Mouse (Mus musculus): ENCODE measurements around the gene Ccr8.
"Not testable (repeated sequence)": the region's sequence is repeated elsewhere in the genome, so short reads cannot be mapped to it uniquely, and the experiment has no call there.

Gene Ccr8

DNA sequence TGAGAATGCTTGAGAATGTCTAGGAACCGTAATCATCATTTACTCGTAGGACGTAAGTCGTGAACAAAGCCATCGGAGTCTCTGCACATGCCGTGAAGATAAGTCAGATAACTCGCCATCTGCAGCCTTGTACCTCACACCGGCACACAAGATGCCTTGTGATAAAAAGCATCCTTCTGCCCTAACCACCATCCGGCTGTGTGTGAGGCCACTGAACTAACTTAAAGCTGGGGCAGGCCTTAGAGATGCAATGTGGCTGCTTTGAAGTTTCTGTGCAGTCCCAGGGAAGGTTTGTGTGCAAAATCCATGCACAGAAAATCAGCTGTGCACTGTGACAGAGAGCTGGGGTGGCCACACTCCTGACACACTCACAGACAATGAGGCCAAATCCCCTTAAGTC is 7.5 kb upstream of the Ccr8 start:
- in situ Hi-C loops (cut with MboI, MseI) = loop anchor here in 1 of 2 experiments (5.0 kb wide), 1 partner anchor 57 kb away; no protein-coding TSS in a partner anchor

DNA sequence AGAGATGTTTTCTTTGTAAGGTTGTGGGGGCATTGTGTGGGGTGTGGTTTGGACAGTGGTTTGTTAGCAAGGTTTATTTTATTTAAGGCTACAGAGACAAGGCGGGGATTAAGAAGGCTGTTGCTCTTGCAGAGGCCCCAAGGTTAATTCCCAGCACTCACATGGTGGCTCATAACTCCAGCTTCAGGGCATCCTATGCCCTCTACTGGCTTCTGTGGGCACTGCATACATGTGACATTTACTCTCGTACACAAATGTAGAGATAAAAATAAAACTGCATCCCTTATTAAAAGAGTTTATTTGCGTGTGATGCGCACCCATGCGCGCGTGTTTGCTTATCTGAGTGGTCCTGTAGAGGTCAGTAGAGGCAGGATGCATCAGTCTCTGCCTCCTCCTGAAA is 2.8 kb upstream of the Ccr8 start:
- in situ Hi-C loops (cut with MboI, MseI) = no loop called here

DNA sequence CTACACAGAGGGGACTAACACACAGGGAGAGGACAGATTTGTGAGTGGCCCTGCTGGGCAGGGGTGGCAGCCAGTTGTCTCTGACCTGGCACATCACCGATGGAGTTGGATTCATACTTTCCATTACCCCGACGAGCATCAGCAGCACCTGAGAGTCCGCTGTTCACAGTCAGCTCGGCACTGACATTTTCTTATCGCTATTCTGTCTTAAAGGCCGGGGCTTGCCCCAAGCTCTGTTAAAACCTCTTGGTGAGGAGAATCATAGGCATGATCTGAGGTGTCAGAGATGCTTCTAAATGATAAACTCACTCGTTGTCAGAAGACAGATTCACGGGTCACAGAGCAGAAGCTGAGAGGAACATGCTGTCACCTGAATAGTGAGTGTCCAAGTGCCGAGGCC is 828 bp upstream of the Ccr8 start:
- in situ Hi-C loops (cut with MboI, MseI) = loop anchor here in 1 of 2 experiments (10.0 kb wide), 1 partner anchor 66 kb away; the partner anchor contains the start of gene Xirp1

DNA sequence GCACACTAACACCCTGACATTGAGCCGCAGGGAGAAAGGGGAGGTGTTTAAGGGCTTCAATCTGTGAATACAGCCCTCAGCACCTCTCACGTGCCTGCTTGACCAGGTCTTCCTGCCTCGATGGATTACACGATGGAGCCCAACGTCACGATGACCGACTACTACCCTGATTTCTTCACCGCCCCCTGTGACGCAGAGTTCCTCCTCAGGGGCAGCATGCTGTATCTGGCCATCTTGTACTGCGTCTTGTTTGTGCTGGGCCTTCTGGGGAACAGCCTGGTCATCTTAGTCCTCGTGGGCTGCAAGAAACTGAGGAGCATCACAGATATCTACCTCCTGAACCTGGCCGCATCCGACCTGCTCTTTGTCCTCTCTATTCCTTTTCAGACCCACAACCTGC is 1.8 kb downstream of the Ccr8 start:
- in situ Hi-C loops (cut with MboI, MseI) = loop anchor here in 1 of 2 experiments (10.0 kb wide), 1 partner anchor 69 kb away; the partner anchor contains the start of gene Xirp1

- in situ Hi-C loops (cut with MboI, MseI) = loop anchor here in 1 of 2 experiments (10.0 kb wide), 1 partner anchor 71 kb away; the partner anchor contains the start of gene Xirp1
Measured at GRCm38 (mm10) chr9:120095886-120096285, 4.0 kb downstream of the Ccr8 start.

DNA sequence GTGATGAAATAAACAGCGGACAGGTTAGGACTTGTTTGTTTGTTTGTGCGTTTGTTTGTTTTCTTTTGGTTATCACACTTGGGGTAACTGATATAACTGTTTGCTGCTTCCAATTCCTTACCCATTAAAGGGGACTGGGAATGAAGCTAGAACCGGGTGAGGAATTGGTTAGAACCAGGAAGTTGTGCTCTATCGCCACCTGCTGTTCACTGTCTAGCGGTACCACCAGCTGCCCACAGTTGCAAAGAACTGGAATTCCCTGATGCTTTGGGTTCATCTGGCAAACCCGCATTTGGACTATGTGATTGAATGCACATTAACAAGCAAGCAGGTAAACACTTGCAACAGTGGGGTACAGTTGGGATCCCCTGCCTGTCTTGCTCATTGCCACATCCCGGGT is 6.8 kb downstream of the Ccr8 start:
- in situ Hi-C loops (cut with MboI, MseI) = loop anchor here in 1 of 2 experiments (10.0 kb wide), 1 partner anchor 74 kb away; the partner anchor contains the start of gene Xirp1

DNA sequence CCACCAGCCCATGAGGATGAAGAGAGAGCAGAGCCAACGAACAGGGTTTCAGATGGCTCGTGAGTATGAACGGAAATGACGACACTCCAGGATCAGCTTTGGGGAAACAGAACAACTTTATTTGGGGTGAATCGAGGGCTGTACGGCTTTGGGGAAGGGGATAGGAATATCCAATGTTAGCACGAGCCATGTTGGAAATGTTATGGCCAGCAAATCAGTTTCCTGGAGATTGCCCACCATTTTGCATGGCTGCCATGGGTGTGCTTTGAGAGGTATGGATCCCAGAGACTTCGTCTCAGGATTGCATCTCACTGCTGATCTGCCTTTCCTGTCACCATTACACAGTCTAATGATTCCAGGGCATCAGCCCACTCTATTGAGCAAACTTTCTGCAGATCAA is 7.4 kb downstream of the Ccr8 start:
- in situ Hi-C loops (cut with MboI, MseI) = loop anchor here in 1 of 2 experiments (10.0 kb wide), 1 partner anchor 75 kb away; the partner anchor contains the start of gene Xirp1

GRCm38 (mm10) chr9:120101165-120101564 is 9.3 kb downstream of the Ccr8 start:
- in situ Hi-C loops (cut with MboI, MseI) = no loop called here

DNA sequence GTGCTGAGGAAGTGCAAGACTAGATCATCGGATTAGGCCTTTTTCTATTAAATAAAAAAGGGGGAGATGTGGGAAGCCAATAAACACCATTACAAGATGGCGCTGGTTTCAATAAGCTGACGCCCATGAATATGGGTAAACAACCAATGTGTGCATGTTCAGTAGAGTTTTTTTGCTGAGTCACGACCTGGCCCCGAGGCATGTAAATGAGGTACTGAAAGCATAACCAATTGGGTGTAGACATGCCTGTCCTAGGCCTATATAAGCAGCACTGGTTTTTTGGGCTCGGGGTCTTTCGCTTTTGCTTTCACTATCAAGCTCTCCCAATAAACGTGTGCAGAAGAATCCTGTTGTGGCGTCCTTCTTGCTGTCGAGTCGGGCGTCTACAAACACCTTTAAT is 17.0 kb downstream of the Ccr8 start:
- in situ Hi-C loops (cut with MboI, MseI) = not testable (repeated sequence)

- in situ Hi-C loops (cut with MboI, MseI) = no loop called here
Measured at GRCm38 (mm10) chr9:120110211-120111018, 18.5 kb downstream of the Ccr8 start, which contains the start of gene Slc25a38. Gene Slc25a38 (plus strand): TSS chr9:120110374.

- in situ Hi-C loops (cut with MboI, MseI) = no loop called here
Measured at GRCm38 (mm10) chr9:120111156-120111945, 19.4 kb downstream of the Ccr8 start.

DNA sequence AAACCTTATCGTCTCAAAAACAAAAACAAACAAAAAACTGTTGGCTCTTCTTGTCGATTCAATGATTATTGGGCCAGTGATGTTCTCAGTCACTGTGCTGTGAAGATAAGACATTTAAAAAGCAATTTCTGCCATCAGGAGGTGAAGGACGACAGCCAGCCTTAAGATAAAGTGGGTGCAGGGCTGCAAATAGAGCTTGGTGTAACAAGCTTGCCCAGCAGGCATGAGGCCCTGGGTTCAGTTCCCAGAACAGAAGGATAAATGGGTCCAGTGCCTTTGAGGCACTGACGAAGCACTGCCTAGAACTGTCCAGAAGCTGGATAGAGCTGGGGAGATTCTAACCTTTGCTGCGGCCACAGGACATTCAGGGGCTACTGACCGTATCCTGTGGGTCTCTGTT is 20.6 kb downstream of the Ccr8 start:
- in situ Hi-C loops (cut with MboI, MseI) = no loop called here

DNA sequence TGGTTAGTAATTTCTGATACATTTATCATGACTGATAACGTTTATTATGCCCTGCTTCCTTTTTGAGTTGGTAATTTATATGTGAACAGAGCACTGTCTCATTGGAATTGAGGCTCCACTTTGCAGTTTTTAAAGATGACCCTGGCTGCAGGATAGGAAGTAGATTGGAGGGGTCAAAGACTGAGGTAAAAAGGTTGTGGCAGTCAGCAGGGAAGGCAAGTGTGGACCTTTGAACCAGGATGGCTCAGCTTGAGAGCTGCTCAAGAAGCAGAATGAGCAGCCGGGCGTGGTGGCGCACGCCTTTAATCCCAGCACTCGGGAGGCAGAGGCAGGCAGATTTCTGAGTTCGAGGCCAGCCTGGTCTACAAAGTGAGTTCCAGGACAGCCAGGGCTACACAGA is 21.5 kb downstream of the Ccr8 start:
- in situ Hi-C loops (cut with MboI, MseI) = no loop called here

- in situ Hi-C loops (cut with MboI, MseI) = no loop called here
Measured at GRCm38 (mm10) chr9:120114051-120114788, 22.3 kb downstream of the Ccr8 start.

- in situ Hi-C loops (cut with MboI, MseI) = no loop called here
Measured at GRCm38 (mm10) chr9:120114789-120115151, 22.9 kb downstream of the Ccr8 start.

DNA sequence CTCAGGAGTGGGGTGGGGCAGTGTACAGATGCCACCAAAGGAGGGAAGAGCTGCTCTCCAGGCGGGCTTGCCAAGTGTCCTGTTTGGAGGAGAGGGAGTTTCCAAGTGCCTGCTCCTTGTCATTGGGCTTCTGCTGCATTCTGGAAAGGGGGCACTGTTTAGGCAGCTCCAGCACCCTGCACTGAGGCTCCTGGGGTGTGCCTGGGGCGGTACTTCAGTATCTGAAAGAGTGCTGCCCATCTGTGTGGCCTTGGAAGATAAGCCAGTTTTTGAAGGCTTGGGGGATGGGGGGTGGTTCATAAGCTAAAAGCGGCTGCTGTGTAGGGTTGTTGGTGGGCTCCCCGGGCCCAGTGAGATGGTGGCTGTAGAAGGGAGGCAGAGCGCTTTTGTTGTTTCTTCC is 23.7 kb downstream of the Ccr8 start:
- in situ Hi-C loops (cut with MboI, MseI) = no loop called here

DNA sequence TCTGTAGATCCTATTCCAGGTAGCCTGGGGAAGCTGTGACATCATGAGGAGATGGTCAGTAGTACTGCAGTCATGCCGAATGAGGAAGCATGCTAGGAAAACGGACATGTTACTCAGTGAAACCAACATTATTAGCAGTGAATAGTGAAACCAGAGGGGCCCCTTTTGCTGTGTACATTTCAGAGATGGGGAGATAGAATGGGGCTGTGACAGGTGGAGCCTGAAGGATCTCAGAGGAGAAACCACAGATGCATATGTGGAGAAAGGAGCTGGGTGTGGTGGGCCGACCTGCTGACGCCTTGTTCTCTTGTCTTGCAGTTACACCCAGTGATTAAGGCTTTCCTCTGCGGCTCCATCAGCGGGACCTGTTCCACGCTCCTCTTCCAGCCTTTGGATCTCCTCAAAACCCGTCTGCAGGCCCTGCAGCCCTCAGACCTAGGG is 24.3 kb downstream of the Ccr8 start:
- in situ Hi-C loops (cut with MboI, MseI) = no loop called here

- in situ Hi-C loops (cut with MboI, MseI) = no loop called here
Measured at GRCm38 (mm10) chr9:120118212-120118611, 26.3 kb downstream of the Ccr8 start.

DNA sequence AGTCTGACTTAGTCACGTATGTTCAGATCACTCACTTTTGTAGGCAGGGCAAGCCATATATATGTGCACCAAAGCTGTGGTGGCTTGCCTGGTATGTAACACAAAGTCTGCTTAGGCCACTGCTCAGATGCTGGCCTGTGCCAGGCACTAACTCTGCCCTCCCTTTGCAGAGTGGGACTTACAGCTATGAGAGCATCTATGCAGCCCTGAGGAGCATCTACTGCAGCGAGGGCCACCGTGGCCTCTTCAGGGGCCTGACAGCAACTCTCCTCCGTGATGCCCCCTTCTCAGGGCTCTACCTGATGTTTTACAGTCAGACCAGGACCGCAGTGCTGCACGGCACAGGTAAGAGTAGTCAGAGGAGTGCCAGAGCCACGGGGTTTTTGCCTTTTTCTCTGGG is 28.6 kb downstream of the Ccr8 start:
- in situ Hi-C loops (cut with MboI, MseI) = loop anchor here in 1 of 2 experiments (10.0 kb wide), 1 partner anchor 796 kb away; the partner anchor contains the start of gene Oxsr1

DNA sequence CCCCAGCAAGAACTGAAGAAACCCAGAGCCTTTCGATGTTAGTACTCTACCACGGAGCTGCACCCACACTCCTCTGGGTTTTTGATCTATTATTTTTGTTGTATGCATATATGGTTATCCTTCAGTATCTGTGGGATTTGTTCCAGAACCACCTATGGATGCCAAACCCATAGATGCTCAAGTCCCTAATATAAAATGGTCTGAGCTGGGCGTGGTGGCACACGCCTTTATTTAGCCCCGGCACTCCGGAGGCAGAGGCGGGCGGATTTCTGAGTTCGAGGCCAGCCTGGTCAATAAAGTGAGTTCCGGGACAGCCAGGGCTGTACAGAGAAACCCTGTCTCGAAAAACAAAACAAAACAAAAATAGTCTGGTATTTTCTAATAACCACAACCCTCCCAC is 35.0 kb downstream of the Ccr8 start:
- in situ Hi-C loops (cut with MboI, MseI) = loop anchor here (10.0 to 25.0 kb wide), 2 partner anchors 802 to 865 kb away; partner anchors contain the start of gene Oxsr1 (in 1 of the 2)
